Mouse (Mus musculus) neural tube, embryonic 15.5 days (tissue): ENCODE measurements at regions not wholly inside any gene's neighbourhood (a gene's known extent, or its start where the extent isn't known, plus 50 kb on each side); places are given as distances from the start of the nearest gene placed in this dataset.

Experiments used
- ATAC-seq: fragments of 200-750 bp; cut with Nextera tagmentation; 2 replicates; pipeline ENCODE4 v1.8.0; 2017; ENCODE audit warnings: mild to moderate bottlenecking, moderate TSS enrichment, moderate library complexity; ENCODE audit not compliant: low FRiP score
- H3K27ac ChIP-seq: fragments of 300-500 bp; sonication (generic); replicated peaks from 2 replicates; pipeline ENCODE4 v1.5.1; 2015; ENCODE audit warnings: mild to moderate bottlenecking, inconsistent platforms
- H3K27me3 ChIP-seq: fragments of 300-500 bp; sonication (generic); replicated peaks from 2 replicates; pipeline ENCODE4 v1.6.1; 2015; ENCODE audit warnings: inconsistent platforms
- H3K36me3 ChIP-seq: fragments of 300-500 bp; sonication (generic); 2 replicates; pipeline ENCODE4 v1.6.1; 2015; ENCODE audit warnings: inconsistent platforms
- H3K4me1 ChIP-seq: fragments of 300-500 bp; sonication (generic); 2 replicates; pipeline ENCODE4 v1.6.1; 2015; ENCODE audit warnings: inconsistent platforms
- H3K4me2 ChIP-seq: fragments of 300-500 bp; sonication (generic); 2 replicates; pipeline ENCODE4 v1.6.1; 2015; ENCODE audit warnings: inconsistent platforms, mild to moderate bottlenecking, moderate library complexity
- H3K4me3 ChIP-seq: fragments of 300-500 bp; sonication (generic); replicated peaks from 2 replicates; pipeline ENCODE4 v1.5.1; 2015; ENCODE audit warnings: mild to moderate bottlenecking, inconsistent platforms
- H3K9ac ChIP-seq: fragments of 300-500 bp; sonication (generic); replicated peaks from 2 replicates; pipeline ENCODE4 v1.6.1; 2015; ENCODE audit warnings: mild to moderate bottlenecking, inconsistent platforms
- H3K9me3 ChIP-seq: fragments of 300-500 bp; sonication (generic); replicated peaks from 2 replicates; pipeline ENCODE4 v1.6.1; 2016; ENCODE audit warnings: inconsistent platforms
- WGBS: fragments of 180-500 bp; shearing (Covaris S2); methylation state at CpG from one replicate; pipeline ENCODE4 v1.1.7; 2015; ENCODE audit warnings: mixed read lengths; 5-methylcytosine and 5-hydroxymethylcytosine counted together

GRCm38 (mm10) chr15:45612954-45613353 is 5478.8 kb downstream of the 9330182O14Rik start:
- no peak for ATAC-seq
- Histone ChIP-seq H3K27me3 (no peaks in the 10 kb centered on the region), H3K4me2 (no peak overlapping the region), H3K4me1 (no peaks in the 10 kb centered on the region), H3K4me3 (no peak overlapping the region), H3K36me3 (no peaks in the 10 kb centered on the region), H3K9ac (no peak overlapping the region), H3K9me3 (no peaks in the 10 kb centered on the region), H3K27ac (no peak overlapping the region)

- H3K9me3 ChIP-seq, result no peaks in the 10 kb centered on the region
- H3K27me3 ChIP-seq, result no peaks in the 10 kb centered on the region
- H3K4me3 ChIP-seq, result no peak overlapping the region
- H3K4me2 ChIP-seq, result no peak overlapping the region
- no peak overlapping the region for H3K9ac ChIP-seq
- no peaks in the 10 kb centered on the region for H3K4me1 ChIP-seq
- no peak overlapping the region for H3K27ac ChIP-seq
- H3K36me3 ChIP-seq, result no peaks in the 10 kb centered on the region
- ATAC-seq, result no peak
Measured at GRCm38 (mm10) chr15:45646256-45646655, 5512.1 kb downstream of the 9330182O14Rik start.

- Histone ChIP-seq H3K27ac (no peak overlapping the region), H3K9me3 (no peaks in the 10 kb centered on the region), H3K36me3 (no peaks in the 10 kb centered on the region), H3K9ac (no peak overlapping the region), H3K4me2 (no peak overlapping the region), H3K27me3 (no peaks in the 10 kb centered on the region), H3K4me1 (no peaks in the 10 kb centered on the region), H3K4me3 (no peak overlapping the region)
- WGBS, result 75% methylated on average over 3 of the region's 3 CpGs
- no peak for ATAC-seq
Measured at GRCm38 (mm10) chr15:45663601-45664000, 5529.4 kb downstream of the 9330182O14Rik start.

- Histone ChIP-seq H3K9me3 (no peaks in the 10 kb centered on the region; the same call in none of the 2 replicates), H3K4me2 (no peak overlapping the region), H3K4me1 (no peaks in the 10 kb centered on the region), H3K27ac (no peak overlapping the region), H3K27me3 (no peaks in the 10 kb centered on the region), H3K36me3 (no peaks in the 10 kb centered on the region), H3K9ac (no peak overlapping the region), H3K4me3 (no peak overlapping the region)
- 91% methylated on average over 1 of the region's 1 CpGs for WGBS
- no peak for ATAC-seq
Measured at GRCm38 (mm10) chr15:45689446-45689845, 5555.3 kb downstream of the 9330182O14Rik start.

GRCm38 (mm10) chr15:45690026-45690425 is 5555.9 kb downstream of the 9330182O14Rik start:
- Histone ChIP-seq H3K9me3 (no peaks in the 10 kb centered on the region; the same call in none of the 2 replicates), H3K27me3 (no peaks in the 10 kb centered on the region), H3K4me3 (no peak overlapping the region), H3K9ac (no peak overlapping the region), H3K4me2 (no peak overlapping the region), H3K36me3 (no peaks in the 10 kb centered on the region), H3K4me1 (no peaks in the 10 kb centered on the region), H3K27ac (no peak overlapping the region)
- ATAC-seq, result no peak

GRCm38 (mm10) chr15:45711109-45711508 is 5576.9 kb downstream of the 9330182O14Rik start:
- Histone ChIP-seq H3K4me3 (no peak overlapping the region), H3K27ac (no peak overlapping the region), H3K27me3 (no peaks in the 10 kb centered on the region), H3K9me3 (no peaks in the 10 kb centered on the region), H3K9ac (no peak overlapping the region), H3K4me2 (no peak overlapping the region), H3K4me1 (no peaks in the 10 kb centered on the region), H3K36me3 (no peaks in the 10 kb centered on the region)
- 24% methylated on average over 2 of the region's 2 CpGs for WGBS
- ATAC-seq, result no peak

- WGBS, result 27% methylated on average over 3 of the region's 3 CpGs
- Histone ChIP-seq H3K4me1 (no peaks in the 10 kb centered on the region), H3K4me3 (no peak overlapping the region), H3K4me2 (no peak overlapping the region), H3K9me3 (no peaks in the 10 kb centered on the region), H3K36me3 (no peaks in the 10 kb centered on the region), H3K9ac (no peak overlapping the region), H3K27me3 (no peaks in the 10 kb centered on the region), H3K27ac (no peak overlapping the region)
- peak; percentile 94 for ATAC-seq
Measured at GRCm38 (mm10) chr15:45730370-45731153, 5596.4 kb downstream of the 9330182O14Rik start.

- no peaks in the 10 kb centered on the region for H3K27me3 ChIP-seq
- H3K4me3 ChIP-seq, result no peak overlapping the region
- no peak overlapping the region for H3K4me2 ChIP-seq
- no peaks in the 10 kb centered on the region for H3K36me3 ChIP-seq
- no peaks in the 10 kb centered on the region for H3K9me3 ChIP-seq
- 53% methylated on average over 2 of the region's 2 CpGs for WGBS
- H3K9ac ChIP-seq, result no peak overlapping the region
- H3K27ac ChIP-seq, result no peak overlapping the region
- ATAC-seq, result no peak
- H3K4me1 ChIP-seq, result no peaks in the 10 kb centered on the region
Measured at GRCm38 (mm10) chr15:45763225-45763624, 5629.1 kb downstream of the 9330182O14Rik start.
